Mouse (Mus musculus): ENCODE measurements at regions not wholly inside any gene's neighbourhood (a gene's known extent, or its start where the extent isn't known, plus 50 kb on each side); places are given as distances from the start of the nearest gene placed in this dataset.

- no peak for DNase-seq
- no peak overlapping the region for H3K4me3 ChIP-seq
- intact Hi-C loops (cut with DNase I) = no loop called here
These were observed 168.4 kb downstream of the B3gnt2 start for GRCm38 (mm10) chr11:22692281-22692857.

GRCm38 (mm10) chr11:22692941-22693341 lies 167.8 kb downstream of the B3gnt2 start:
- DNase-seq = no peak
- H3K27ac ChIP-seq = no peak overlapping the region

More at GRCm38 (mm10) chr11:22692281-22692857, 168.4 kb downstream of the B3gnt2 start:
- H3K27ac ChIP-seq = no peak overlapping the region
- no peak for TF ChIP-seq CTCF (IDR thresholded peaks at IDR 0.05)

GRCm38 (mm10) chr11:22693376-22693775 lies 167.4 kb downstream of the B3gnt2 start:
- TF ChIP-seq CTCF (IDR thresholded peaks at IDR 0.05) = no peak
- DNase-seq = no peak
- H3K27ac ChIP-seq = no peak overlapping the region
- no peak overlapping the region for H3K4me3 ChIP-seq
- intact Hi-C loops (cut with DNase I) = no loop called here

More at GRCm38 (mm10) chr11:22692941-22693341, 167.8 kb downstream of the B3gnt2 start:
- no peak for TF ChIP-seq CTCF (IDR thresholded peaks at IDR 0.05)
- H3K4me3 ChIP-seq = no peak overlapping the region
- intact Hi-C loops (cut with DNase I) = no loop called here

- Histone ChIP-seq H3K27ac (no peak overlapping the region), H3K4me3 (no peak overlapping the region)
- no peak for TF ChIP-seq CTCF (IDR thresholded peaks at IDR 0.05)
- DNase-seq = no peak
- intact Hi-C loops (cut with DNase I) = no loop called here
These were observed 166.8 kb downstream of the B3gnt2 start for GRCm38 (mm10) chr11:22693984-22694383.

- DNase-seq = no peak
- intact Hi-C loops (cut with DNase I) = no loop called here
- TF ChIP-seq CTCF (IDR thresholded peaks at IDR 0.05) = no peak
- Histone ChIP-seq H3K4me3 (no peak overlapping the region), H3K27ac (no peak overlapping the region)
These were observed 165.9 kb downstream of the B3gnt2 start for GRCm38 (mm10) chr11:22694829-22695228.

- DNase-seq = no peak
- H3K27ac ChIP-seq = no peak overlapping the region
These were observed 165.5 kb downstream of the B3gnt2 start for GRCm38 (mm10) chr11:22695237-22695636.

GRCm38 (mm10) chr11:22698057-22698941 lies 162.5 kb downstream of the B3gnt2 start:
- TF ChIP-seq CTCF (IDR thresholded peaks at IDR 0.05) = no peak
- no peak for DNase-seq
- H3K4me3 ChIP-seq = no peak overlapping the region
- H3K27ac ChIP-seq = peak overlapping the region; percentile 35; the same call in 1 of the 2 replicates
- intact Hi-C loops (cut with DNase I) = no loop called here

More at GRCm38 (mm10) chr11:22695237-22695636, 165.5 kb downstream of the B3gnt2 start:
- intact Hi-C loops (cut with DNase I) = no loop called here
- no peak overlapping the region for H3K4me3 ChIP-seq
- no peak for TF ChIP-seq CTCF (IDR thresholded peaks at IDR 0.05)

- intact Hi-C loops (cut with DNase I) = no loop called here
- no peak for DNase-seq
- no peak for TF ChIP-seq CTCF (IDR thresholded peaks at IDR 0.05)
- Histone ChIP-seq H3K4me3 (no peak overlapping the region), H3K27ac (no peak overlapping the region)
These were observed 154.7 kb downstream of the B3gnt2 start for GRCm38 (mm10) chr11:22706082-22706481.

Measured in gastrocnemius, adult 2 months (tissue).